ENCODE assay signal across 8 mouse cellular contexts in the genomic region with DNA sequence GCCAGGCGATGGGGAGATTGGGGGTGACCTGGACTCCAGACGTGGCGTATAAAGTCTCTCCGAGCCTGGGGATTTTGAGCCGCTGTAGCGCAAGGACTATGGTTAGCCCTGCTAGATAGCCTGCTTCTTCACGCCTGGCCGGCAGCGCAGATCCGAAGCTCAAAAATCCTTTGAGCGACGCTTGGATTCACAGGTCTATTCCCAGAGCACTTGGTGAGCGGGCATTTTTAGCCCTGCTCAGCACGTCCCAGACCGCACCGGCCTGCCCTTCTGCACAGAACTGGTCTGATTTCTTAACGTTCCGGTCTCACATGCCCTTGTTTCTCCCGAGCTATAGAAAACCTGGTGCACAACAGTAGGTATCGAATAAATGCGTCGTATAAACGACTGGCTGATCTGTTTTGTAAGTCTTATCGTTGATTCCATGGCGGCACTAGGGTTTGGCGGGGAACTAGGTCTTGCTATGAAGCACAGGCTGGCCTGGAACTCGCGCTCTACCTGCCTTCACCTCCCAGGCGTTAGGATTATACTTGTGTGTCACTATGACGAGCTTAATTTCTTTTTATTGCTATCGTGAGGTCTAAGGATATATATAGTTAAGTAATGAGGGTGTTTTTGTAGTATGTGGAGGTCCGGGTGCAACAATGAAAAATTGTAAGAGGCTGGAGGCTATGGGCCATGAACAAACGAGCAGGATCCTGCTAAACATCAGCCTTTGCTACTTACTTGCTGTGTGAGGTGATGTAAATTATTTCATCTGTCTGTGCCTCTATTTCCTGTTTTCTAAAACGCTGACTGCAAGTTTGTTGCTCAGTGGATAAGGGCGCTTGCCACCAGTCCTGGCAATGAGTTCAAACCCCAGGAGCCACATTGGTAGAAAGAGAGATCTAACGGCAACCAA. TPM values are rescaled to one million over a fixed set of nuclear protein-coding genes. Genes with fewer than 3 reads are reported as not detected.
DNase-seq lines count a peak whose midpoint lies in the region; ATAC-seq and TF ChIP-seq lines count a peak whose summit lies in the region.

No protein-coding gene starts in this region.

- whole genome bisulfite sequencing in cerebellum, adult 2 months: 5% methylated on average over 36 of the region's 36 CpGs
- WGBS in forebrain, embryonic 15.5 days: 8% methylated on average over 36 of the region's 36 CpGs
- 6% methylated on average over 36 of the region's 36 CpGs for WGBS in limb, embryonic 14.5 days

- H3K9me3 ChIP-seq in forebrain, embryonic 15.5 days: no peaks in the 10 kb centered on the region
- H3K9me3 ChIP-seq in limb, embryonic 14.5 days (ENCODE audit: control insufficient read depth, low read length): no peaks in the 10 kb centered on the region

- ATAC-seq in forebrain, embryonic 15.5 days (replicated peaks): no peak
- ATAC-seq in limb, embryonic 14.5 days (ENCODE audit: low FRiP score, low read depth): no peak

- peak overlapping the region; percentile 14 for H3K27ac ChIP-seq in cerebellum, adult 2 months (ENCODE audit: insufficient read depth, low read length)
- peak overlapping the region; percentile 71 for H3K27ac ChIP-seq in testis, adult 2 months (ENCODE audit: control insufficient read depth, insufficient read depth, low read depth, low read length)
- peak overlapping the region; percentile 98 for H3K27ac ChIP-seq in forebrain, embryonic 15.5 days (replicated peaks)
- peak overlapping the region; percentile 78 for H3K27ac ChIP-seq in limb, embryonic 14.5 days (replicated peaks; ENCODE audit: low read depth, low read length)

- peak overlapping the region; percentile 77 for H3K4me3 ChIP-seq in cerebellum, adult 2 months (replicated peaks; ENCODE audit: insufficient read depth, low read depth, low read length)
- H3K4me3 ChIP-seq in testis, adult 2 months (ENCODE audit: control insufficient read depth, low read depth, low read length): peak overlapping the region; percentile 94
- H3K4me3 ChIP-seq in forebrain, embryonic 15.5 days: peak overlapping the region; percentile 89
- peak overlapping the region; percentile 84 for H3K4me3 ChIP-seq in limb, embryonic 14.5 days (replicated peaks; ENCODE audit: low read length)

- H3K36me3 ChIP-seq in testis, adult 2 months (ENCODE audit: control insufficient read depth, insufficient read depth, low read length): no peaks in the 10 kb centered on the region
- no peaks in the 10 kb centered on the region for H3K36me3 ChIP-seq in forebrain, embryonic 15.5 days
- H3K36me3 ChIP-seq in limb, embryonic 14.5 days (ENCODE audit: control insufficient read depth, insufficient read depth, low read length): no peaks in the 10 kb centered on the region

- H3K9ac ChIP-seq in forebrain, embryonic 15.5 days (replicated peaks): peak overlapping the region; percentile 97
- H3K9ac ChIP-seq in limb, embryonic 14.5 days (ENCODE audit: low read depth, low read length, severe bottlenecking): peak overlapping the region; percentile 81

- no peaks in the 10 kb centered on the region for H3K27me3 ChIP-seq in cerebellum, adult 2 months (ENCODE audit: control insufficient read depth, insufficient read depth, low read length)
- no peaks in the 10 kb centered on the region for H3K27me3 ChIP-seq in testis, adult 2 months (ENCODE audit: control insufficient read depth, insufficient read depth, low read length)
- no peaks in the 10 kb centered on the region for H3K27me3 ChIP-seq in forebrain, embryonic 15.5 days
- H3K27me3 ChIP-seq in limb, embryonic 14.5 days (ENCODE audit: control insufficient read depth, insufficient read depth, low read length): no peaks in the 10 kb centered on the region

- TF ChIP-seq POLR2A in cerebellum, adult 2 months (IDR thresholded peaks at IDR 0.05; ENCODE audit: borderline replicate concordance, insufficient read depth, low read length): no peak
- no peak for TF ChIP-seq POLR2A in testis, adult 2 months (IDR thresholded peaks at IDR 0.05; ENCODE audit: control insufficient read depth, low read depth, low read length)
- TF ChIP-seq POLR2A in limb, embryonic 14.5 days (IDR thresholded peaks at IDR 0.05; ENCODE audit: borderline replicate concordance, extremely low read depth, insufficient read depth, insufficient read length): no peak

- DNase-seq in cerebellum, adult 2 months: no peak
- no peak for DNase-seq in cerebellum, postnatal 4 days (ENCODE audit: low spot score in 2 of 2)
- no peak for DNase-seq in testis, postnatal 14 days (ENCODE audit: low spot score)
- DNase-seq in limb, embryonic 14.5 days (ENCODE audit: low spot score): no peak
- peak; percentile 21 for DNase-seq in retina, postnatal 7 days (ENCODE audit: low read depth, low spot score)
- no peak for DNase-seq in gastrocnemius, postnatal 25 days

- TF ChIP-seq CTCF in cerebellum, adult 2 months (IDR thresholded peaks at IDR 0.05; ENCODE audit: borderline replicate concordance, insufficient read depth, low read depth, low read length): no peak
- no peak for TF ChIP-seq CTCF in testis, adult 2 months (IDR thresholded peaks at IDR 0.05; ENCODE audit: control insufficient read depth, insufficient read depth, insufficient replicate concordance, low read depth, low read length)

- H3K4me1 ChIP-seq in cerebellum, adult 2 months (ENCODE audit: control insufficient read depth, insufficient read depth, low read length): peaks cover 19% of the 10 kb centered on the region; the same call in 1 of the 2 replicates
- H3K4me1 ChIP-seq in testis, adult 2 months (ENCODE audit: control insufficient read depth, insufficient read depth, low read length): peaks cover 17% of the 10 kb centered on the region
- H3K4me1 ChIP-seq in forebrain, embryonic 15.5 days: peaks cover 58% of the 10 kb centered on the region
- H3K4me1 ChIP-seq in limb, embryonic 14.5 days (ENCODE audit: control insufficient read depth, insufficient read depth, low read length): peaks cover 34% of the 10 kb centered on the region

- H3K4me2 ChIP-seq in forebrain, embryonic 15.5 days (replicated peaks): peak overlapping the region; percentile 75
- H3K4me2 ChIP-seq in limb, embryonic 14.5 days (replicated peaks; ENCODE audit: low read depth, low read length, severe bottlenecking): peak overlapping the region; percentile 87

RNA-seq across cellular contexts. Expression of a gene that starts 1.2 kb away (rescaled TPM):
- 12.3 and 12.4 TPM in 2 replicates for polyA plus RNA-seq in cerebellum, adult 2 months (2012; rRNA removed)
- polyA plus RNA-seq in testis, adult 2 months (2012; rRNA removed): 5.9 and 7.3 TPM in 2 replicates
- polyA plus RNA-seq in forebrain, embryonic 15.5 days (2015; fragmentation: Nextera tagmentation; extraction: Ambion mirVana): 10.1 and 10.7 TPM in 2 replicates
- polyA plus RNA-seq in limb, embryonic 14.5 days (2012; rRNA removed): 20.1 and 26.6 TPM in 2 replicates
- 8.6 and 10.1 TPM in 2 replicates for polyA plus RNA-seq in limb, embryonic 14.5 days (2014; fragmentation: Nextera tagmentation; extraction: Ambion mirVana)
- total RNA-seq in gastrocnemius, postnatal 25 days (2021): 1 to 10 TPM; 5.1 to 6.1 TPM

RNA-seq across cellular contexts. Expression of a gene that starts 12.7 kb away (rescaled TPM):
- polyA plus RNA-seq in cerebellum, adult 2 months (2012; rRNA removed): 0.16 and 0.28 TPM in 2 replicates
- 98.8 and 100 TPM in 2 replicates for polyA plus RNA-seq in testis, adult 2 months (2012; rRNA removed)
- 0.09 TPM in 1 of 2 replicates, not detected in the other for polyA plus RNA-seq in forebrain, embryonic 15.5 days (2015; fragmentation: Nextera tagmentation; extraction: Ambion mirVana)
- 0.26 and 0.35 TPM in 2 replicates for polyA plus RNA-seq in limb, embryonic 14.5 days (2012; rRNA removed)
- 0.17 TPM in 1 of 2 replicates, not detected in the other for polyA plus RNA-seq in limb, embryonic 14.5 days (2014; fragmentation: Nextera tagmentation; extraction: Ambion mirVana)
- not detected for total RNA-seq in gastrocnemius, postnatal 25 days (2021)

RNA-seq across cellular contexts. Expression of a gene that starts 49.3 kb away (rescaled TPM):
- polyA plus RNA-seq in cerebellum, adult 2 months (2012; rRNA removed): 447 and 471 TPM in 2 replicates
- 134 and 145 TPM in 2 replicates for polyA plus RNA-seq in testis, adult 2 months (2012; rRNA removed)
- 186 and 200 TPM in 2 replicates for polyA plus RNA-seq in forebrain, embryonic 15.5 days (2015; fragmentation: Nextera tagmentation; extraction: Ambion mirVana)
- polyA plus RNA-seq in limb, embryonic 14.5 days (2012; rRNA removed): 212 and 247 TPM in 2 replicates
- polyA plus RNA-seq in limb, embryonic 14.5 days (2014; fragmentation: Nextera tagmentation; extraction: Ambion mirVana): 206 and 217 TPM in 2 replicates
- total RNA-seq in gastrocnemius, postnatal 25 days (2021): 100 to 1,000 TPM in 1 of 2 experiments, 10 to 100 TPM in 1; 71.2 to 105 TPM

Comparison
In these comparisons a context has a peak if more than half of its experiments do, and no peak if none do; other contexts are left out.
1. H3K27ac ChIP-seq: peak in every context shown above with its lines; median percentile 98 in forebrain, embryonic 15.5 days; 78 in limb, embryonic 14.5 days; 71 in testis, adult 2 months; 14 in cerebellum, adult 2 months.
2. RNA of a gene that starts 12.7 kb away (polyA plus RNA-seq): 98.8 to 100 TPM in testis, adult 2 months; 0.16 to 0.28 TPM in cerebellum, adult 2 months, 0.17 to 0.35 TPM in limb, embryonic 14.5 days and 0.09 TPM in forebrain, embryonic 15.5 days; every median in the first group is over 10 times any median in the second.
3. Peak in every context shown above with its lines, with median percentiles within 50 percentile points of each other: H3K4me3 ChIP-seq.